20 mouse cellular contexts compared by ENCODE assay signal in the genomic region with DNA sequence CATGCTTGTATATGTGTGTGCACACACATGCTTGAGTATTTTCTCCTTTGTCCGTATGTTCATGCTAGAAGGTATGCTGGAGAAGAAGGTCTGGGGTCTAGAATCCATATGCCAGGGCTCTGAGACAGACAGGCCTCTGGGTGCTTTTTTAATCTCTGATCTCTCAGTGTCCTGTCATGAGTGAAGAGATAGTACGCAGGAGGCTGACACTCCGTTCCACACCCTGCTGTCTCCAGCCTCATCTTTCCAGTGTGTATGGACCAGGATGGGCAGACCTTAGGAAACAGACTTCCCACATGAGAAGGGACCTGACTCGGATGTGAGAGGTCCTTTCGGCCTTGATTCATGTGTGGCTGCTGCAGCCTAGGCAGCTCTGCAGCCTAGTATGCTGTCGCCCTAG. TPM values are rescaled to one million over a fixed set of nuclear protein-coding genes. Genes with fewer than 3 reads are reported as not detected.
DNase-seq lines count a peak whose midpoint lies in the region; ATAC-seq and TF ChIP-seq lines count a peak whose summit lies in the region.
"Had no signal": no experiment of that assay in that cellular context is flagged by ENCODE, and none has a peak within 500 bp of the region (broad histone marks: within the 10 kb centered on the region; RNA-seq: fewer than 3 reads in every experiment).

No protein-coding gene starts in this region.

- H3K27me3 ChIP-seq in kidney, adult 2 months (replicated peaks; ENCODE audit: control insufficient read depth, insufficient read depth, low read length), result no peaks in the 10 kb centered on the region
- no peaks in the 10 kb centered on the region for H3K27me3 ChIP-seq in liver, embryonic 12.5 days (replicated peaks)
- H3K27me3 ChIP-seq in hindbrain, embryonic 13.5 days, result no peaks in the 10 kb centered on the region
- H3K27me3 ChIP-seq: embryonic facial prominence, embryonic 12.5 days; forebrain, embryonic 15.5 days; limb, embryonic 15.5 days; midbrain, embryonic 15.5 days; neural tube, embryonic 15.5 days had no signal

- H3K9ac ChIP-seq in liver, embryonic 12.5 days, result no peak overlapping the region
- no peak overlapping the region for H3K9ac ChIP-seq in hindbrain, embryonic 13.5 days
- H3K9ac ChIP-seq: embryonic facial prominence, embryonic 12.5 days; forebrain, embryonic 15.5 days; limb, embryonic 15.5 days; midbrain, embryonic 15.5 days; neural tube, embryonic 15.5 days had no signal

- H3K4me2 ChIP-seq in liver, embryonic 12.5 days, result peak overlapping the region; percentile 64
- no peak overlapping the region for H3K4me2 ChIP-seq in hindbrain, embryonic 13.5 days
- H3K4me2 ChIP-seq: embryonic facial prominence, embryonic 12.5 days; forebrain, embryonic 15.5 days; limb, embryonic 15.5 days; midbrain, embryonic 15.5 days; neural tube, embryonic 15.5 days had no signal

- no peak for DNase-seq in kidney, adult 2 months
- DNase-seq in kidney, adult 11 months, result no peak
- DNase-seq in frontal cortex, postnatal 10 days (ENCODE audit: low spot score in 2 of 2), result no peak
- no peak for DNase-seq in thymus, postnatal 0 days (ENCODE audit: low spot score)
- DNase-seq: adrenal gland, adult 8-10 months; gastrocnemius, postnatal 25 days; heart, postnatal 4 days; left cerebral cortex, postnatal 4 days; right cerebral cortex, adult 18-20 months had no signal

- TF ChIP-seq POLR2A in kidney, adult 2 months (IDR thresholded peaks at IDR 0.05; ENCODE audit: low read depth, low read length), result no peak

- no peaks in the 10 kb centered on the region for H3K9me3 ChIP-seq in liver, embryonic 12.5 days (replicated peaks)
- no peaks in the 10 kb centered on the region for H3K9me3 ChIP-seq in hindbrain, embryonic 13.5 days
- H3K9me3 ChIP-seq: embryonic facial prominence, embryonic 12.5 days; forebrain, embryonic 15.5 days; limb, embryonic 15.5 days; midbrain, embryonic 15.5 days; neural tube, embryonic 15.5 days had no signal

- no peak overlapping the region for H3K4me3 ChIP-seq in kidney, adult 2 months (ENCODE audit: insufficient read depth, low read depth, low read length)
- H3K4me3 ChIP-seq in liver, embryonic 12.5 days, result no peak overlapping the region
- no peak overlapping the region for H3K4me3 ChIP-seq in hindbrain, embryonic 13.5 days
- H3K4me3 ChIP-seq: embryonic facial prominence, embryonic 12.5 days; forebrain, embryonic 15.5 days; limb, embryonic 15.5 days; midbrain, embryonic 15.5 days; myocyte; neural tube, embryonic 15.5 days had no signal

- peaks cover 42% of the 10 kb centered on the region for H3K4me1 ChIP-seq in kidney, adult 2 months (ENCODE audit: control insufficient read depth, insufficient read depth, low read length)
- H3K4me1 ChIP-seq in liver, embryonic 12.5 days, result peaks cover 94% of the 10 kb centered on the region
- H3K4me1 ChIP-seq in hindbrain, embryonic 13.5 days (replicated peaks), result peaks cover 61% of the 10 kb centered on the region

- H3K27ac ChIP-seq in kidney, adult 2 months (ENCODE audit: insufficient read depth, low read depth, low read length), result peak overlapping the region; percentile 18
- H3K27ac ChIP-seq in liver, embryonic 12.5 days, result peak overlapping the region; percentile 83
- H3K27ac ChIP-seq in hindbrain, embryonic 13.5 days, result no peak overlapping the region
- H3K27ac ChIP-seq: embryonic facial prominence, embryonic 12.5 days; forebrain, embryonic 15.5 days; limb, embryonic 15.5 days; macrophage; midbrain, embryonic 15.5 days; neural tube, embryonic 15.5 days had no signal

- no peaks in the 10 kb centered on the region for H3K36me3 ChIP-seq in kidney, adult 2 months (ENCODE audit: control insufficient read depth, insufficient read depth, low read length)
- peaks cover 32% of the 10 kb centered on the region for H3K36me3 ChIP-seq in liver, embryonic 12.5 days
- peaks cover 13% of the 10 kb centered on the region for H3K36me3 ChIP-seq in hindbrain, embryonic 13.5 days
- H3K36me3 ChIP-seq: forebrain, embryonic 15.5 days; midbrain, embryonic 15.5 days had no signal

- 0 out of 2 replicates have a peak, but pooled peaks have one; percentile 32 for ATAC-seq in erythroid progenitor cell, adult 5-6 weeks (replicated peaks; ENCODE audit: low FRiP score, poor library complexity, severe bottlenecking)
- peak; percentile 63; the same call in 1 of the 2 replicates for ATAC-seq in liver, embryonic 12.5 days
- ATAC-seq in hindbrain, embryonic 13.5 days (ENCODE audit: low FRiP score), result no peak
- ATAC-seq: forebrain, embryonic 15.5 days; hindbrain, embryonic 16.5 days; midbrain, embryonic 15.5 days had no signal

- no peak for TF ChIP-seq CTCF in kidney, adult 2 months (conservative IDR thresholded peaks at IDR 0.05; ENCODE audit: insufficient read depth, insufficient read length, low read depth, low read length)

- WGBS in kidney, adult 2 months, result 78% methylated on average over 6 of the region's 6 CpGs
- WGBS in liver, embryonic 12.5 days (ENCODE audit: insufficient replicate concordance), result 53% methylated on average over 6 of the region's 6 CpGs
- WGBS in hindbrain, embryonic 13.5 days, result 93% methylated on average over 6 of the region's 6 CpGs

RNA-seq across cellular contexts. Expression of a gene that starts 59.9 kb away (rescaled TPM):
- polyA plus RNA-seq in kidney, adult 2 months (2012; rRNA removed), result 111 and 118 TPM in 2 replicates
- total RNA-seq in erythroid progenitor cell, adult 5-6 weeks (2015; ENCODE audit: low replicate concordance), result 13.4 and 24.9 TPM in 2 replicates
- total RNA-seq in erythroid progenitor cell, adult 5-6 weeks (2017; ENCODE audit: low replicate concordance), result 11.0 and 14.3 TPM in 2 replicates
- 77.0 and 79.9 TPM in 2 replicates for polyA plus RNA-seq in liver, embryonic 12.5 days (2016; fragmentation: Nextera tagmentation; extraction: Ambion mirVana)
- polyA plus RNA-seq in hindbrain, embryonic 13.5 days (2015; fragmentation: Nextera tagmentation; extraction: Ambion mirVana), result 76.4 and 76.6 TPM in 2 replicates
- 78.1 and 80.6 TPM in 2 replicates for polyA plus RNA-seq in thymus, postnatal 0 days (2015; fragmentation: Nextera tagmentation; extraction: Ambion mirVana)

RNA-seq across cellular contexts. Expression of a gene that starts 60.0 kb away (rescaled TPM):
- 19.0 and 21.7 TPM in 2 replicates for polyA plus RNA-seq in kidney, adult 2 months (2012; rRNA removed)
- 0.36 TPM in 1 of 2 replicates, not detected in the other for total RNA-seq in erythroid progenitor cell, adult 5-6 weeks (2015; ENCODE audit: low replicate concordance)
- total RNA-seq in erythroid progenitor cell, adult 5-6 weeks (2017; ENCODE audit: low replicate concordance), result 0.15 TPM in 1 of 2 replicates, not detected in the other
- 3.9 and 4.1 TPM in 2 replicates for polyA plus RNA-seq in liver, embryonic 12.5 days (2016; fragmentation: Nextera tagmentation; extraction: Ambion mirVana)
- polyA plus RNA-seq in hindbrain, embryonic 13.5 days (2015; fragmentation: Nextera tagmentation; extraction: Ambion mirVana), result 4.7 and 5.4 TPM in 2 replicates
- 5.0 and 5.3 TPM in 2 replicates for polyA plus RNA-seq in thymus, postnatal 0 days (2015; fragmentation: Nextera tagmentation; extraction: Ambion mirVana)
